Mouse (Mus musculus): ENCODE data around the gene Ppp1r15b.

Gene Ppp1r15b

GRCm38 (mm10) chr1:133161559-133161958 lies 30.6 kb downstream of the Ppp1r15b start:
- no peak for DNase-seq (ENCODE audit: low read depth, low spot score)

GRCm38 (mm10) chr1:133162046-133162445 lies 31.1 kb downstream of the Ppp1r15b start:
- DNase-seq (ENCODE audit: low read depth, low spot score) = no peak

- no peak for DNase-seq (ENCODE audit: low read depth, low spot score)
These were observed 32.0 kb downstream of the Ppp1r15b start for GRCm38 (mm10) chr1:133162981-133163380.

GRCm38 (mm10) chr1:133163820-133164431 lies 33.0 kb downstream of the Ppp1r15b start, which contains the start of gene Plekha6:
Gene Plekha6, plus strand, starts transcription at chr1:133164210.
- DNase-seq (ENCODE audit: low read depth, low spot score) = peak; percentile 71

GRCm38 (mm10) chr1:133164591-133165011 lies 33.7 kb downstream of the Ppp1r15b start:
- peak; percentile 53 for DNase-seq (ENCODE audit: low read depth, low spot score)

- DNase-seq (ENCODE audit: low read depth, low spot score) = no peak
These were observed 34.2 kb downstream of the Ppp1r15b start for GRCm38 (mm10) chr1:133165111-133165510.

- DNase-seq (ENCODE audit: low read depth, low spot score) = peak; percentile 68
These were observed 37.5 kb downstream of the Ppp1r15b start for GRCm38 (mm10) chr1:133168318-133169060.

GRCm38 (mm10) chr1:133170196-133170595 lies 39.3 kb downstream of the Ppp1r15b start:
- no peak for DNase-seq (ENCODE audit: low read depth, low spot score)

- no peak for DNase-seq (ENCODE audit: low read depth, low spot score)
These were observed 40.4 kb downstream of the Ppp1r15b start for GRCm38 (mm10) chr1:133171357-133171756.

GRCm38 (mm10) chr1:133175150-133175549 lies 44.2 kb downstream of the Ppp1r15b start:
- DNase-seq (ENCODE audit: low read depth, low spot score) = no peak

GRCm38 (mm10) chr1:133177480-133178172 lies 46.7 kb downstream of the Ppp1r15b start:
- peak; percentile 88 for DNase-seq (ENCODE audit: low read depth, low spot score)

GRCm38 (mm10) chr1:133178732-133179440 lies 47.9 kb downstream of the Ppp1r15b start:
- DNase-seq (ENCODE audit: low read depth, low spot score) = no peak

GRCm38 (mm10) chr1:133181072-133182015 lies 50.4 kb downstream of the Ppp1r15b start:
- peak; percentile 72 for DNase-seq (ENCODE audit: low read depth, low spot score)

GRCm38 (mm10) chr1:133182016-133182705 lies 51.2 kb downstream of the Ppp1r15b start:
- peak; percentile 59 for DNase-seq (ENCODE audit: low read depth, low spot score)

GRCm38 (mm10) chr1:133182706-133183095 lies 51.8 kb downstream of the Ppp1r15b start:
- peak; percentile 51 for DNase-seq (ENCODE audit: low read depth, low spot score)

GRCm38 (mm10) chr1:133183141-133183925 lies 52.4 kb downstream of the Ppp1r15b start:
- DNase-seq (ENCODE audit: low read depth, low spot score) = no peak

GRCm38 (mm10) chr1:133187948-133188680 lies 57.2 kb downstream of the Ppp1r15b start:
- DNase-seq (ENCODE audit: low read depth, low spot score) = peak; percentile 47

GRCm38 (mm10) chr1:133188719-133189118 lies 57.8 kb downstream of the Ppp1r15b start:
- no peak for DNase-seq (ENCODE audit: low read depth, low spot score)
